Mouse (Mus musculus) ES-E14 (cell line): ENCODE measurements around the gene Gm12185. TPM values are rescaled to one million over a fixed set of nuclear protein-coding genes. Genes with fewer than 3 reads are reported as not detected.

Experiments used
- DNase-seq: peaks from one replicate; pipeline ENCODE4 v3.0.0-alpha.2; 2013; ENCODE audit warnings: low read depth, low spot score
- H3K27ac ChIP-seq: 2 replicates; pipeline ENCODE4 v1.5.1; 2012; ENCODE audit warnings: low read depth, mild to moderate bottlenecking, low read length, moderate library complexity, mixed read lengths; ENCODE audit not compliant: poor library complexity, insufficient read depth, severe bottlenecking
- H3K36me3 ChIP-seq: 2 replicates; pipeline ENCODE4 v1.6.1; 2012; ENCODE audit warnings: mild to moderate bottlenecking, low read length, moderate library complexity, mixed read lengths; ENCODE audit not compliant: control insufficient read depth, poor library complexity, insufficient read depth, severe bottlenecking
- H3K4me1 ChIP-seq, 2 experiments: fragments of 150-350 bp in 1 of 2; sonication (generic) in 1 of 2; 2 replicates each; pipeline ENCODE4 v1.6.1; 2012; ENCODE audit warnings: low read length in 2 of 2, mild to moderate bottlenecking in 1 of 2, mixed read lengths in 1 of 2; ENCODE audit not compliant: control insufficient read depth in 2 of 2, insufficient read depth in 2 of 2, poor library complexity in 1 of 2
- H3K4me3 ChIP-seq, 2 experiments: fragments of 150-350 bp in 1 of 2; sonication (generic) in 1 of 2; 2 replicates each; pipeline ENCODE4 v1.5.1; 2012; ENCODE audit warnings: low read length in 2 of 2, low read depth in 1 of 2, mild to moderate bottlenecking in 1 of 2, mixed read lengths in 1 of 2; ENCODE audit not compliant: insufficient read depth in 1 of 2, poor library complexity in 1 of 2, severe bottlenecking in 1 of 2
- H3K9ac ChIP-seq: 2 replicates; pipeline ENCODE4 v1.6.1; 2012; ENCODE audit warnings: low read depth, mild to moderate bottlenecking, low read length, mixed read lengths; ENCODE audit not compliant: poor library complexity, insufficient read depth, severe bottlenecking
- H3K9me3 ChIP-seq: fragments of 150-350 bp; sonication (generic); 2 replicates; pipeline ENCODE4 v1.6.1; 2012; ENCODE audit warnings: low read depth, mild to moderate bottlenecking, low read length; ENCODE audit not compliant: control insufficient read depth, insufficient read depth
- CHD2 ChIP-seq: IDR thresholded peaks from 2 replicates; pipeline ENCODE4 v1.6.1; 2014; ENCODE audit warnings: mild to moderate bottlenecking, low read depth, low read length, inconsistent platforms
- HCFC1 ChIP-seq: IDR thresholded peaks from 2 replicates; pipeline ENCODE4 v1.6.1; 2012; ENCODE audit warnings: low read length, inconsistent platforms, borderline replicate concordance; ENCODE audit not compliant: insufficient read depth
- MAFK ChIP-seq: IDR thresholded peaks from 2 replicates; pipeline ENCODE4 v1.6.1; 2014; ENCODE audit warnings: mild to moderate bottlenecking, low read depth, low read length, inconsistent platforms; ENCODE audit not compliant: insufficient read depth
- ZC3H11A ChIP-seq: IDR thresholded peaks from 2 replicates; pipeline ENCODE4 v1.6.1; 2012; ENCODE audit warnings: low read depth, mild to moderate bottlenecking, inconsistent platforms, low read length, borderline replicate concordance
- ZNF384 ChIP-seq: IDR thresholded peaks from 2 replicates; pipeline ENCODE4 v1.6.1; 2012; ENCODE audit warnings: low read depth, low read length, inconsistent platforms
- in situ Hi-C, 2 experiments: fragments of 600-800 bp; cut with MboI; formaldehyde crosslinking; loops; one replicate each; pipeline ENCODE4 v1.15.1; 2025; ENCODE audit warnings: low sequenced_read_pairs in 2 of 2, inconsistent platforms in 1 of 2; ENCODE audit not compliant: unreplicated experiment in 2 of 2
- total RNA-seq: library from RNA; depleted of rRNA; stranded (reverse); fragments of 300-350 nt; gene quantifications from 2 replicates; pipeline ENCODE4 v1.2.3, GENCODE M21; 2012; rRNA removed

The Gm12185 gene
- total RNA-seq, 1 experiment: not detected

- H3K36me3 ChIP-seq: no peaks in the 10 kb centered on the region
- peaks cover 0 to 4% of the 10 kb centered on the region in 2 experiments; a peak in 2 of 4 replicates for H3K4me1 ChIP-seq
- H3K9me3 ChIP-seq: no peaks in the 10 kb centered on the region
- no peak overlapping the region for H3K9ac ChIP-seq
- no peak overlapping the region for H3K4me3 ChIP-seq
- DNase-seq: no peak
- TF ChIP-seq CHD2 (no peak), MAFK (no peak), ZNF384 (no peak), ZC3H11A (no peak), HCFC1 (no peak)
- no peak overlapping the region for H3K27ac ChIP-seq
- in situ Hi-C loops: loop anchor here in 1 of 2 experiments (25.0 kb wide), 1 partner anchor 399 kb away; no protein-coding TSS in a partner anchor
Measured at GRCm38 (mm10) chr11:48862784-48863319, 129.2 kb downstream of the Gm12185 start.

- TF ChIP-seq ZC3H11A (peak; percentile 82), HCFC1 (no peak), CHD2 (no peak), MAFK (0 out of 2 replicates have a peak, but pooled peaks have one; percentile 15), ZNF384 (no peak)
- no peaks in the 10 kb centered on the region for H3K36me3 ChIP-seq
- no peak overlapping the region for H3K27ac ChIP-seq
- peak overlapping the region in 1 of 2 experiments; percentile 76; a peak in 1 of 4 replicates for H3K4me3 ChIP-seq
- no peaks in the 10 kb centered on the region for H3K9me3 ChIP-seq
- no peak overlapping the region for H3K9ac ChIP-seq
- peaks cover 0 to 7% of the 10 kb centered on the region in 2 experiments; a peak in 2 of 4 replicates for H3K4me1 ChIP-seq
- peak; percentile 62 for DNase-seq
- in situ Hi-C loops: loop anchor here in 1 of 2 experiments (5.0 to 25.0 kb wide), 2 partner anchors 72 to 403 kb away; no protein-coding TSS in a partner anchor
Measured at GRCm38 (mm10) chr11:48859014-48859413, 133.0 kb downstream of the Gm12185 start.

Other genes with a start within 250 kb of the Gm12185 start
- 3,112 and 3,420 TPM in 2 replicates for gene Rack1, start 191.9 kb downstream of the Gm12185 start, total RNA-seq
- 47.8 and 52.8 TPM in 2 replicates for gene Trim41, start 174.9 kb downstream of the Gm12185 start, total RNA-seq
- 5.9 and 6.1 TPM in 2 replicates for gene Trim7, start 166.1 kb downstream of the Gm12185 start, total RNA-seq
- 11.4 and 12.2 TPM in 2 replicates for gene Gm12184, start 165.6 kb downstream of the Gm12185 start, total RNA-seq
- gene Irgm1, start 120.5 kb downstream of the Gm12185 start, total RNA-seq: 3.3 and 5.7 TPM in 2 replicates
- not detected in 2 replicates for gene Gm5431, start 90.0 kb downstream of the Gm12185 start, total RNA-seq
- 2.0 and 2.1 TPM in 2 replicates for gene Psme2b, start 46.0 kb downstream of the Gm12185 start, total RNA-seq
- not detected in 2 replicates for gene Olfr56, start 13.3 kb downstream of the Gm12185 start, total RNA-seq
- gene 9930111J21Rik1, start 12.8 kb downstream of the Gm12185 start, total RNA-seq: 0.36 and 0.37 TPM in 2 replicates
- 0.76 and 0.85 TPM in 2 replicates for gene Tgtp1, start 1.9 kb upstream of the Gm12185 start, total RNA-seq
- 0.53 and 0.54 TPM in 2 replicates for gene 9930111J21Rik2, start 59.0 kb upstream of the Gm12185 start, total RNA-seq
- gene Tgtp2, start 72.0 kb upstream of the Gm12185 start, total RNA-seq: not detected in 2 replicates
- gene Ifi47, start 84.4 kb upstream of the Gm12185 start, total RNA-seq: 0.22 TPM in 1 of 2 replicates, not detected in the other
- gene Olfr1396, start 122.6 kb upstream of the Gm12185 start, total RNA-seq: not detected in 2 replicates
- gene Olfr1395, start 150.0 kb upstream of the Gm12185 start, total RNA-seq: not detected in 2 replicates
- gene Olfr1394, start 162.2 kb upstream of the Gm12185 start, total RNA-seq: not detected in 2 replicates
- 0.09 and 0.48 TPM in 2 replicates for gene Btnl9, start 194.9 kb upstream of the Gm12185 start, total RNA-seq
- 25.2 and 28.7 TPM in 2 replicates for gene Zfp62, start 211.1 kb upstream of the Gm12185 start, total RNA-seq